Mouse (Mus musculus) 416B (cell line): ENCODE data around the gene Pzp.
A peak's percentile ranks its signal among the peaks of the same experiment; 100 is the strongest.

Experiments used
- DNase-seq: peaks from one replicate; pipeline ENCODE4 v3.0.0; 2011; ENCODE audit warnings: low read depth

Gene Pzp

GRCm38 (mm10) chr6:128436356-128437005 is 90.0 kb downstream of the Pzp start:
- no peak for DNase-seq

DNA sequence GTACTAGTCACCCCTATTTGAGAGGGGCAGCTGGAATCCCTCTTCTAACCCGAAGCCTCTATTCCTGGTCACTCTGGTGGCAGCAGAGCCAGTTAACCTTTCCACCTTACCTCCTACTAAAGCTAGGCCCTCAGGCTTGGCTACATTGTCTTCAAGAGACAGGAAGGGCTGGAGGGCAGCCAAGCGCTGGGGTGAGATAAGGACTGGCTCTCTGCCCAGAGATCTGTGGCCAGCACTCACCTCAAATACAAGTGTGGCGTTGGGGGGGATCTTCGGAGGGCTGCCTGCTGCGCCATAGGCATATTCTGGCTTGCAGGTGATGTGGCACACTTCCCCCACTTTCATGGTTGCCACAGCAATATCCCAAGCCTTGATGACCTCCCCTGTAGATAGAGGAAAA is 91.0 kb downstream of the Pzp start:
- peak; percentile 96 for DNase-seq
